Mouse (Mus musculus) adrenal gland (tissue): ENCODE measurements around the gene Rhov.

Source experiments
- intact Hi-C: fragments of 180-260 bp; cut with DNase I; formaldehyde crosslinking; loops from one replicate; pipeline ENCODE4 v1.15.1; 2025

Gene Rhov

GRCm38 (mm10) chr2:119240075-119240818 is 30.8 kb downstream of the Rhov start:
- intact Hi-C loops, result no loop called here

GRCm38 (mm10) chr2:119238671-119239070 is 32.4 kb downstream of the Rhov start:
- intact Hi-C loops, result no loop called here

GRCm38 (mm10) chr2:119237871-119238220 is 33.2 kb downstream of the Rhov start:
- intact Hi-C loops, result no loop called here

GRCm38 (mm10) chr2:119237210-119237870 is 33.7 kb downstream of the Rhov start, which contains the start of gene Spint1:
TSS of gene Spint1 (plus strand) at chr2:119237362.
- intact Hi-C loops, result no loop called here

- intact Hi-C loops, result no loop called here
Observed at GRCm38 (mm10) chr2:119236682-119237209, 34.3 kb downstream of the Rhov start.

- intact Hi-C loops, result no loop called here
Observed at GRCm38 (mm10) chr2:119229775-119230704, 41.0 kb downstream of the Rhov start, which contains the start of gene Ppp1r14d. TSS of gene Ppp1r14d (minus strand) at chr2:119229906.
